Mouse (Mus musculus) thymus, postnatal 14 days (tissue): ENCODE measurements around the gene Dph7.

Source experiments
- DNase-seq: peaks from one replicate; pipeline ENCODE4 v3.0.0; 2021

The Dph7 gene

GRCm38 (mm10) chr2:24962304-24963000, at the start of gene Dph7:
TSS of gene Dph7 (plus strand) at chr2:24962400.
- peak; percentile 89 for DNase-seq

GRCm38 (mm10) chr2:24912589-24912988, 49.6 kb upstream of the Dph7 start:
- DNase-seq, result no peak

GRCm38 (mm10) chr2:24914762-24915161, 47.4 kb upstream of the Dph7 start:
- DNase-seq, result no peak

GRCm38 (mm10) chr2:24918930-24919838, 43.0 kb upstream of the Dph7 start, which contains the start of gene Ehmt1:
TSS of gene Ehmt1 (minus strand) at chr2:24919614.
- DNase-seq, result peak; percentile 96

GRCm38 (mm10) chr2:24919839-24920175, 42.4 kb upstream of the Dph7 start:
- no peak for DNase-seq

GRCm38 (mm10) chr2:24923561-24923960, 38.6 kb upstream of the Dph7 start:
- DNase-seq, result no peak

GRCm38 (mm10) chr2:24925284-24925683, 36.9 kb upstream of the Dph7 start:
- no peak for DNase-seq

- no peak for DNase-seq
Observed at GRCm38 (mm10) chr2:24926345-24926964, 35.7 kb upstream of the Dph7 start.

- no peak for DNase-seq
Observed at GRCm38 (mm10) chr2:24926965-24927358, 35.2 kb upstream of the Dph7 start.

GRCm38 (mm10) chr2:24927810-24928479, 34.3 kb upstream of the Dph7 start:
- no peak for DNase-seq

- no peak for DNase-seq
Observed at GRCm38 (mm10) chr2:24929119-24929518, 33.1 kb upstream of the Dph7 start.

GRCm38 (mm10) chr2:24929593-24929992, 32.6 kb upstream of the Dph7 start:
- DNase-seq, result no peak

GRCm38 (mm10) chr2:24934441-24934963, 27.7 kb upstream of the Dph7 start:
- DNase-seq, result no peak

- DNase-seq, result peak; percentile 95
Observed at GRCm38 (mm10) chr2:24935057-24935796, 27.0 kb upstream of the Dph7 start, which contains the start of gene Arrdc1. TSS of gene Arrdc1 (minus strand) at chr2:24935252.

GRCm38 (mm10) chr2:24942092-24942491, 20.1 kb upstream of the Dph7 start:
- no peak for DNase-seq

GRCm38 (mm10) chr2:24944304-24944703, 17.9 kb upstream of the Dph7 start:
- DNase-seq, result peak; percentile 40

- DNase-seq, result peak; percentile 99
Observed at GRCm38 (mm10) chr2:24949421-24950188, 12.6 kb upstream of the Dph7 start, which contains the start of gene Zmynd19. TSS of gene Zmynd19 (plus strand) at chr2:24949792.

- DNase-seq, result no peak
Observed at GRCm38 (mm10) chr2:24950189-24950535, 12.0 kb upstream of the Dph7 start.

GRCm38 (mm10) chr2:24952537-24953055, 9.6 kb upstream of the Dph7 start:
- DNase-seq, result no peak

GRCm38 (mm10) chr2:24960910-24961309, 1.3 kb upstream of the Dph7 start:
- DNase-seq, result no peak

- DNase-seq, result no peak
Observed at GRCm38 (mm10) chr2:24970386-24970785, 8.2 kb downstream of the Dph7 start.
